ENCODE assay signal across 27 mouse cellular contexts in the genomic region with DNA sequence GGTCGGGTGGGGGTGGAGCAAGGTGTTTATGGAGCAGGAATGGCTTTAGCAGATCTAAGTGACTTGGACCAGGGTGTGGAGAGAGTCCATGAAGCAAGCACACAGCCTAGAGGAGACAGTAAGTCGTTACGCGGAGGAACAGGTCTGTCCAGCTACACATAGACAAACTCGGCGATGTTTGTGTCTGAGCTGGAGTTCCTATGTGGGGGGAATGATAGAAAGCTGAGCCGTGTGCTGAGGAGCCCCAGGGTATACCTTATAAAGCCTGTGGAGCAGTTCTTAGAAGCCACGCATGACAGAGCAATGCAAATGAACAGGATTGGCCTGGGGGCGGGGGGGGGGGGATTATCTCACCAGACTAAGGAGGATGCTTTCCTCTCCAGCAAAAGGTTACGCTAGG. TPM values are rescaled to one million over a fixed set of nuclear protein-coding genes. Genes with fewer than 3 reads are reported as not detected.
DNase-seq lines count a peak whose midpoint lies in the region; ATAC-seq lines count a peak whose summit lies in the region.
"Had no signal": no experiment of that assay in that cellular context is flagged by ENCODE, and none has a peak within 500 bp of the region (broad histone marks: within the 10 kb centered on the region; RNA-seq: fewer than 3 reads in every experiment).

No protein-coding gene starts in this region.

- no peak overlapping the region for H3K27ac ChIP-seq in embryonic facial prominence, embryonic 14.5 days (replicated peaks; ENCODE audit: low read depth, low read length)
- H3K27ac ChIP-seq in embryonic facial prominence, embryonic 10.5 days (replicated peaks), result no peak overlapping the region
- no peak overlapping the region for H3K27ac ChIP-seq in kidney, embryonic 14.5 days (ENCODE audit: low read depth, low read length)
- H3K27ac ChIP-seq: embryonic facial prominence, embryonic 12.5 days; embryonic facial prominence, embryonic 15.5 days; forebrain, embryonic 10.5 days; forebrain, embryonic 12.5 days had no signal

- H3K4me3 ChIP-seq in embryonic facial prominence, embryonic 14.5 days (ENCODE audit: low read depth, low read length), result no peak overlapping the region
- H3K4me3 ChIP-seq in embryonic facial prominence, embryonic 10.5 days, result no peak overlapping the region
- H3K4me3 ChIP-seq in kidney, embryonic 14.5 days (ENCODE audit: low read length), result no peak overlapping the region
- H3K4me3 ChIP-seq: embryonic facial prominence, embryonic 12.5 days; embryonic facial prominence, embryonic 15.5 days; erythroblast, embryonic 14.5 days; forebrain, embryonic 10.5 days; forebrain, embryonic 12.5 days had no signal

- H3K36me3 ChIP-seq in embryonic facial prominence, embryonic 14.5 days (ENCODE audit: control insufficient read depth, insufficient read depth, low read length), result no peaks in the 10 kb centered on the region
- H3K36me3 ChIP-seq in embryonic facial prominence, embryonic 10.5 days (replicated peaks), result no peaks in the 10 kb centered on the region
- H3K36me3 ChIP-seq in kidney, embryonic 14.5 days (ENCODE audit: control insufficient read depth, insufficient read depth, low read length), result no peaks in the 10 kb centered on the region
- H3K36me3 ChIP-seq: embryonic facial prominence, embryonic 12.5 days; embryonic facial prominence, embryonic 15.5 days; forebrain, embryonic 10.5 days; forebrain, embryonic 12.5 days; G1E had no signal

- no peak overlapping the region for H3K9ac ChIP-seq in embryonic facial prominence, embryonic 14.5 days (ENCODE audit: low read depth, low read length)
- no peak overlapping the region for H3K9ac ChIP-seq in kidney, embryonic 14.5 days (ENCODE audit: low read depth, low read length)
- H3K9ac ChIP-seq: embryonic facial prominence, embryonic 12.5 days; embryonic facial prominence, embryonic 15.5 days; forebrain, embryonic 12.5 days had no signal

- peak; percentile 56 for DNase-seq in embryonic facial prominence, embryonic 14.5 days (ENCODE audit: low spot score)
- DNase-seq in embryonic facial prominence, embryonic 10.5 days (ENCODE audit: low spot score), result no peak
- no peak for DNase-seq in kidney, postnatal 14 days
- peak; percentile 41 for DNase-seq in retina, postnatal 1 day
- DNase-seq in retina, embryonic 14.5 days (ENCODE audit: low spot score), result no peak
- no peak for DNase-seq in cerebellum, postnatal 14 days
- DNase-seq: adrenal gland, adult 8-10 months; adrenal gland, postnatal 14 days; adrenal gland, postnatal 36 days; cerebellum, adult 11-12 months; cerebellum, adult 2 months; cerebellum, adult 9-10 months; cerebellum, postnatal 10 days; cerebellum, postnatal 36 days; embryo, embryonic 11 days had no signal

- 0 out of 2 replicates have a peak, but pooled peaks cover 14% of the 10 kb centered on the region for H3K27me3 ChIP-seq in embryonic facial prominence, embryonic 14.5 days (replicated peaks; ENCODE audit: control insufficient read depth, insufficient read depth, low read length)
- peaks cover 56% of the 10 kb centered on the region for H3K27me3 ChIP-seq in embryonic facial prominence, embryonic 10.5 days (replicated peaks; ENCODE audit: low read depth, poor library complexity, severe bottlenecking)
- H3K27me3 ChIP-seq in kidney, embryonic 14.5 days (ENCODE audit: control insufficient read depth, insufficient read depth, low read length), result no peaks in the 10 kb centered on the region; the same call in 1 of the 2 replicates
- H3K27me3 ChIP-seq: Patski had no signal

- no peaks in the 10 kb centered on the region; the same call in 1 of the 2 replicates for H3K4me1 ChIP-seq in embryonic facial prominence, embryonic 14.5 days (ENCODE audit: control insufficient read depth, insufficient read depth, low read length)
- 0 out of 2 replicates have a peak, but pooled peaks cover 3% of the 10 kb centered on the region for H3K4me1 ChIP-seq in embryonic facial prominence, embryonic 10.5 days
- H3K4me1 ChIP-seq in kidney, embryonic 14.5 days (ENCODE audit: control insufficient read depth, insufficient read depth, low read length), result no peaks in the 10 kb centered on the region
- H3K4me1 ChIP-seq: embryonic facial prominence, embryonic 12.5 days; embryonic facial prominence, embryonic 15.5 days; forebrain, embryonic 12.5 days had no signal

- no peaks in the 10 kb centered on the region for H3K9me3 ChIP-seq in embryonic facial prominence, embryonic 14.5 days (ENCODE audit: control insufficient read depth, low read length)
- no peaks in the 10 kb centered on the region for H3K9me3 ChIP-seq in embryonic facial prominence, embryonic 10.5 days
- H3K9me3 ChIP-seq in kidney, embryonic 14.5 days (ENCODE audit: control insufficient read depth, low read length), result no peaks in the 10 kb centered on the region
- H3K9me3 ChIP-seq: embryonic facial prominence, embryonic 12.5 days; embryonic facial prominence, embryonic 15.5 days; forebrain, embryonic 10.5 days; forebrain, embryonic 12.5 days; G1E had no signal

- peak; percentile 83; the same call in 1 of the 2 replicates for ATAC-seq in embryonic facial prominence, embryonic 14.5 days (ENCODE audit: low read depth)
- 0 out of 2 replicates have a peak, but pooled peaks have one; percentile 28 for ATAC-seq in kidney, embryonic 14.5 days (ENCODE audit: low FRiP score, low TSS enrichment)
- ATAC-seq: activated CD4-positive, CD25-positive, alpha-beta regulatory T cell, adult 4 months; forebrain, embryonic 14.5 days; forebrain, embryonic 16.5 days; Patski had no signal

- H3K4me2 ChIP-seq in embryonic facial prominence, embryonic 14.5 days (ENCODE audit: low read depth, low read length), result no peak overlapping the region
- no peak overlapping the region for H3K4me2 ChIP-seq in kidney, embryonic 14.5 days (replicated peaks; ENCODE audit: low read depth, low read length)
- H3K4me2 ChIP-seq: embryonic facial prominence, embryonic 12.5 days; embryonic facial prominence, embryonic 15.5 days; forebrain, embryonic 12.5 days had no signal

- 37% methylated on average over 10 of the region's 10 CpGs for WGBS in embryonic facial prominence, embryonic 14.5 days
- 38% methylated on average over 10 of the region's 10 CpGs for WGBS in embryonic facial prominence, embryonic 10.5 days
- WGBS in kidney, embryonic 14.5 days, result 45% methylated on average over 8 of the region's 10 CpGs

RNA-seq across cellular contexts. Expression of gene Zfp316, which starts 9.4 kb away (rescaled TPM):
- polyA plus RNA-seq in embryonic facial prominence, embryonic 14.5 days (2014; fragmentation: Nextera tagmentation; extraction: Ambion mirVana), result 1.4 and 2.1 TPM in 2 replicates
- 3.1 and 3.5 TPM in 2 replicates for polyA plus RNA-seq in embryonic facial prominence, embryonic 10.5 days (2016; fragmentation: Nextera tagmentation; extraction: Ambion mirVana)
- polyA plus RNA-seq in kidney, embryonic 14.5 days (2014; fragmentation: Nextera tagmentation; extraction: Ambion mirVana), result 2.2 and 2.5 TPM in 2 replicates

RNA-seq across cellular contexts. Expression of gene Zfp853, which starts 14.2 kb away (rescaled TPM):
- 0.17 and 0.46 TPM in 2 replicates for polyA plus RNA-seq in embryonic facial prominence, embryonic 14.5 days (2014; fragmentation: Nextera tagmentation; extraction: Ambion mirVana)
- polyA plus RNA-seq in embryonic facial prominence, embryonic 10.5 days (2016; fragmentation: Nextera tagmentation; extraction: Ambion mirVana), result not detected in 2 replicates
- polyA plus RNA-seq in kidney, embryonic 14.5 days (2014; fragmentation: Nextera tagmentation; extraction: Ambion mirVana), result 0.06 and 0.08 TPM in 2 replicates
- polyA plus RNA-seq: activated CD4-positive, CD25-positive, alpha-beta regulatory T cell, adult 4 months; C2C12; forebrain, embryonic 10.5 days; forebrain, embryonic 14.5 days; Patski had no signal

RNA-seq across cellular contexts. Expression of gene E130309D02Rik, which starts 35.9 kb away (rescaled TPM):
- 22.6 and 26.1 TPM in 2 replicates for polyA plus RNA-seq in embryonic facial prominence, embryonic 14.5 days (2014; fragmentation: Nextera tagmentation; extraction: Ambion mirVana)
- 62.1 and 65.4 TPM in 2 replicates for polyA plus RNA-seq in embryonic facial prominence, embryonic 10.5 days (2016; fragmentation: Nextera tagmentation; extraction: Ambion mirVana)
- polyA plus RNA-seq in kidney, embryonic 14.5 days (2014; fragmentation: Nextera tagmentation; extraction: Ambion mirVana), result 34.5 and 39.9 TPM in 2 replicates

RNA-seq across cellular contexts. Expression of gene Zfp12, which starts 44.3 kb away (rescaled TPM):
- polyA plus RNA-seq in embryonic facial prominence, embryonic 14.5 days (2014; fragmentation: Nextera tagmentation; extraction: Ambion mirVana), result 16.1 and 16.6 TPM in 2 replicates
- 21.7 and 22.7 TPM in 2 replicates for polyA plus RNA-seq in embryonic facial prominence, embryonic 10.5 days (2016; fragmentation: Nextera tagmentation; extraction: Ambion mirVana)
- 11.4 and 19.6 TPM in 2 replicates for polyA plus RNA-seq in kidney, embryonic 14.5 days (2014; fragmentation: Nextera tagmentation; extraction: Ambion mirVana)

RNA-seq across cellular contexts. Expression of gene Zdhhc4, which starts 49.8 kb away (rescaled TPM):
- 68.3 and 74.7 TPM in 2 replicates for polyA plus RNA-seq in embryonic facial prominence, embryonic 14.5 days (2014; fragmentation: Nextera tagmentation; extraction: Ambion mirVana)
- polyA plus RNA-seq in embryonic facial prominence, embryonic 10.5 days (2016; fragmentation: Nextera tagmentation; extraction: Ambion mirVana), result 71.0 and 77.2 TPM in 2 replicates
- 63.4 and 86.2 TPM in 2 replicates for polyA plus RNA-seq in kidney, embryonic 14.5 days (2014; fragmentation: Nextera tagmentation; extraction: Ambion mirVana)

Comparison
In these comparisons a context has a peak if more than half of its experiments do, and no peak if none do; other contexts are left out.
1. DNase-seq: peak in embryonic facial prominence, embryonic 14.5 days (single experiment) and retina, postnatal 1 day (single experiment); none in embryonic facial prominence, embryonic 10.5 days (single experiment), kidney, postnatal 14 days (single experiment), retina, embryonic 14.5 days (single experiment) and cerebellum, postnatal 14 days (0 of 2).